Mouse (Mus musculus) small intestine, adult 2 months (tissue): Measurements from ENCODE around the gene Unkl. TPM values are rescaled to one million over a fixed set of nuclear protein-coding genes. Genes with fewer than 3 reads are reported as not detected.

ENCODE experiments used
- H3K27ac ChIP-seq: fragments of 200-500 bp; 2 replicates; pipeline ENCODE4 v1.5.1; 2012; ENCODE audit warnings: low read depth, low read length, control low read depth, inconsistent platforms; ENCODE audit not compliant: insufficient read depth
- H3K27me3 ChIP-seq: fragments of 200-500 bp; 2 replicates; pipeline ENCODE4 v1.6.1; 2012; ENCODE audit warnings: mild to moderate bottlenecking, moderate library complexity, low read length, inconsistent platforms; ENCODE audit not compliant: control insufficient read depth, insufficient read depth
- H3K36me3 ChIP-seq: fragments of 200-500 bp; 2 replicates; pipeline ENCODE4 v1.6.1; 2012; ENCODE audit warnings: mild to moderate bottlenecking, low read length, control low read depth, inconsistent platforms; ENCODE audit not compliant: control insufficient read depth, insufficient read depth
- H3K4me1 ChIP-seq: fragments of 200-500 bp; 2 replicates; pipeline ENCODE4 v1.6.1; 2012; ENCODE audit warnings: low read length, inconsistent platforms, mixed read lengths; ENCODE audit not compliant: control insufficient read depth, insufficient read depth, insufficient read length
- H3K4me3 ChIP-seq: fragments of 200-500 bp; 2 replicates; pipeline ENCODE4 v1.5.1; 2012; ENCODE audit warnings: low read depth, mild to moderate bottlenecking, control low read depth, inconsistent platforms, low read length, moderate library complexity
- CTCF ChIP-seq: fragments of 200-500 bp; IDR thresholded peaks from 2 replicates; pipeline ENCODE4 v1.5.1; 2012; ENCODE audit warnings: low read depth, mild to moderate bottlenecking, control low read depth, inconsistent platforms, low read length, moderate library complexity, mixed read lengths; ENCODE audit not compliant: insufficient replicate concordance, insufficient read length; ENCODE audit errors: extremely low read depth
- POLR2A ChIP-seq: fragments of 200-500 bp; IDR thresholded peaks from 2 replicates; pipeline ENCODE4 v1.6.1; 2012; ENCODE audit warnings: low read depth, mild to moderate bottlenecking, control low read depth, inconsistent platforms, low read length, moderate library complexity
- WGBS: fragments of 180-500 bp; shearing (Covaris S2); methylation state at CpG from one replicate; pipeline ENCODE4 v1.1.7; 2018; 5-methylcytosine and 5-hydroxymethylcytosine counted together
- polyA plus RNA-seq: library from polyadenylated mRNA; depleted of rRNA; stranded (reverse); fragments of >200 nt; gene quantifications from 2 replicates; pipeline ENCODE4 v1.2.3, GENCODE M21; 2012

Unkl gene
- polyA plus RNA-seq, 1 experiment: 11.7 TPM

DNA sequence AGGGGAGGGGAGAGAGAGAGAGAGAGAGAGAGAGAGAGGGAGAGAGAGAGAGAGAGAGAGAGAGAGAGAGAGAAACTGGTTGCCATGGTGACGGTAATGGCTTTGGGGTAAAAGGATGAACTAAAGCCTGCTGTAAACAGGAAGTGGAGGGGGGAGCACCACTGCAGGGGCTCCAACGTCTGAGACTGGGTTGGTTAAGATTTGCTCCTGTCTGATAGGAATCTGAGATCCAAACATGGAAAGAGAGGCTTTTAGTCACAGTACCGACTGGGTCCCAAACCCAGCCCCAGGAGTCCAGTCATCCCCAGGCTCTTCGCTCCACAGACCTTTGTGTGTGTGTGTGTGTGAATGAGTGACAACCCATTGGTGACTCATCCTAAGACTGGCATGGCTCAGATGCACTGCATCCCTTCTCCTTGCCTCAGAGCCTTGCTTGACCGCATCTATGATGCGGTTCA lies 69.6 kb downstream of the Unkl start:
- WGBS: 43% methylated on average over 6 of the region's 6 CpGs
- TF ChIP-seq CTCF (no peak), POLR2A (no peak)
- Histone ChIP-seq H3K4me3 (no peak overlapping the region), H3K4me1 (peaks cover 6% of the 10 kb centered on the region), H3K27ac (0 out of 2 replicates have a peak overlapping the region, but pooled peaks have one; percentile 19), H3K36me3 (peaks cover 12% of the 10 kb centered on the region), H3K27me3 (peaks cover 17% of the 10 kb centered on the region)

GRCm38 (mm10) chr17:25264453-25264852 lies 76.3 kb downstream of the Unkl start:
- Histone ChIP-seq H3K36me3 (peaks cover 70% of the 10 kb centered on the region), H3K4me3 (no peak overlapping the region), H3K27ac (no peak overlapping the region), H3K4me1 (peaks cover under 1% of the 10 kb centered on the region; the same call in 1 of the 2 replicates), H3K27me3 (no peaks in the 10 kb centered on the region)
- TF ChIP-seq POLR2A: no peak
- peak; percentile 33; the same call in 1 of the 2 replicates for TF ChIP-seq CTCF
- whole genome bisulfite sequencing: 53% methylated on average over 3 of the region's 3 CpGs

- Histone ChIP-seq H3K27ac (no peak overlapping the region), H3K4me3 (no peak overlapping the region), H3K27me3 (no peaks in the 10 kb centered on the region), H3K36me3 (peaks cover 30% of the 10 kb centered on the region), H3K4me1 (peaks cover 21% of the 10 kb centered on the region; the same call in 1 of the 2 replicates)
- 49% methylated on average over 2 of the region's 2 CpGs for WGBS
- no peak for TF ChIP-seq CTCF
- TF ChIP-seq POLR2A: no peak
Observed at GRCm38 (mm10) chr17:25270795-25271335, 82.7 kb downstream of the Unkl start.

- TF ChIP-seq CTCF (no peak), POLR2A (no peak)
- Histone ChIP-seq H3K4me3 (peak overlapping the region; percentile 88), H3K27ac (peak overlapping the region; percentile 99), H3K36me3 (peaks cover 16% of the 10 kb centered on the region), H3K4me1 (peaks cover 21% of the 10 kb centered on the region; the same call in 1 of the 2 replicates), H3K27me3 (no peaks in the 10 kb centered on the region)
- WGBS: under 1% methylated on average over 10 of the region's 10 CpGs
Observed at GRCm38 (mm10) chr17:25272326-25272725, 84.1 kb downstream of the Unkl start.

- Histone ChIP-seq H3K4me1 (peaks cover 21% of the 10 kb centered on the region; the same call in 1 of the 2 replicates), H3K36me3 (peaks cover 9% of the 10 kb centered on the region), H3K27me3 (no peaks in the 10 kb centered on the region), H3K4me3 (peak overlapping the region; percentile 88), H3K27ac (peak overlapping the region; percentile 99)
- TF ChIP-seq POLR2A: no peak; the same call in none of the 2 replicates
- TF ChIP-seq CTCF: no peak
- WGBS: under 1% methylated on average over 91 of the region's 92 CpGs
Observed at GRCm38 (mm10) chr17:25272951-25273705, 84.9 kb downstream of the Unkl start.

GRCm38 (mm10) chr17:25273706-25274501 lies 85.7 kb downstream of the Unkl start:
- Histone ChIP-seq H3K27ac (peak overlapping the region; percentile 99), H3K27me3 (no peaks in the 10 kb centered on the region), H3K4me1 (peaks cover 21% of the 10 kb centered on the region; the same call in 1 of the 2 replicates), H3K4me3 (peak overlapping the region; percentile 88), H3K36me3 (peaks cover 1% of the 10 kb centered on the region)
- TF ChIP-seq CTCF (peak; percentile 85), POLR2A (peak; percentile 55; the same call in 1 of the 2 replicates)
- 1% methylated on average over 45 of the region's 45 CpGs for WGBS
